Mouse (Mus musculus) liver, postnatal 0 days (tissue): ENCODE results near the gene Ptgfr.

ENCODE experiments used
- CTCF ChIP-seq: sonication (generic); IDR thresholded peaks from 2 replicates; pipeline ENCODE4 v1.5.1; 2016; ENCODE audit warnings: antibody characterized with exemption, low read depth
- EP300 ChIP-seq: IDR thresholded peaks from 2 replicates; pipeline ENCODE4 v1.6.1; 2016; ENCODE audit warnings: antibody characterized with exemption, low read depth, mild to moderate bottlenecking

GRCm38 (mm10) chr3:151749737-151750136 lies 87.7 kb downstream of the Ptgfr start, which contains the start of gene Ifi44:
- TF ChIP-seq EP300 (no peak), CTCF (no peak)
